Mouse (Mus musculus) adrenal gland, postnatal 36 days (tissue): ENCODE data around the gene Ankrd44. TPM values are rescaled to one million over a fixed set of nuclear protein-coding genes. Genes with fewer than 3 reads are reported as not detected.

Experiments used
- DNase-seq, 2 experiments: peaks; one replicate each; pipeline ENCODE4 v3.0.0; 2021; ENCODE audit warnings: mixed read lengths in 1 of 2
- total RNA-seq, 2 experiments: library from RNA; stranded (reverse); gene quantifications; 2 replicates each; pipeline ENCODE4 v1.2.3; 2021

Ankrd44 gene
- total RNA-seq, 2 experiments from 2014 or later = 15.6 to 17.1 TPM

DNA sequence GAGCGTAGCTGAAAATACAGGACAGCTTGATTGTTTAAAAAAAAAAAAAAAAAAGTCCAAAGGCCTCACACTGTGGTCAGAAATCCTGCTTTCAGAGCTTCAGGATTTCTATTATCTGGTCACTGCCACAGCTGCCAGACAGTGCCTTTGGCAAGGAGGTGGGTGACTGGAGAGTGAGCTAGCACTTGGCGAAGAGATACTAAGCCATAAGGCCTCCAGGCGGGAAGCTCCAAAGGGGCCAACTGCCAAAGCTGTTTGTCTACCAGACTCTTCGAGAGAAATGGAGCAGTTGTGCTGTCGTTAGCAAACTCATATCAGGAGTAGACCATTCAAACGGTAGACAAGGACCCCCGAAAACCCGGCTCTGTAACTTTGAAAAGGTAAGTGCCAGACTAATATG lies 3.5 kb downstream of the Ankrd44 start:
- DNase-seq = no peak

DNA sequence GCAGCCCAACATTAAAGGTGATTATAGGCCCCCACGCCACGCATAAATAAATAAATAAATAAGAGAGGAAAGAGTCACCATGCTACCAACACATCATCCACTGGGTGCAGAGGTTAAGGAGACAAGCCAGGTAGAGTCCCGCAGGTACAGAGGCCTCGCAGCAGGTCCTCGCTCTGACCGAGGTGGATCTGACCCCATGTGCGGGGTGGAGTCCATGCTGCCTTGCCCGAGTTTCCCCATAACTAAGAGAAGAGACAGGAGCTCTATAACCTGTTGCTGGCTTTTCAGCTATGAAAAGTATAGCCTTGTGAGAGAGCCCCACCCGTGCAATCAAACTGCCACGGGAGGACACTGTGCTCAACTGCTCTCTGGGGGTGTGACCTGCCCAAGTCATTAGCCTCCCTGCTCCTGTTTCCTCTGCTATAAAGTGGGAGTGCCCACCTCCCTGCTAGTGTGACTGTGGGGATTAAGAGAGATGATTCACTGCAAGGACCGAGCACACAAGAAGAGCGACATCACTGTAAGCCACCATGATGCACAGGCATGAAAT lies 4.1 kb downstream of the Ankrd44 start:
- DNase-seq = no peak

DNA sequence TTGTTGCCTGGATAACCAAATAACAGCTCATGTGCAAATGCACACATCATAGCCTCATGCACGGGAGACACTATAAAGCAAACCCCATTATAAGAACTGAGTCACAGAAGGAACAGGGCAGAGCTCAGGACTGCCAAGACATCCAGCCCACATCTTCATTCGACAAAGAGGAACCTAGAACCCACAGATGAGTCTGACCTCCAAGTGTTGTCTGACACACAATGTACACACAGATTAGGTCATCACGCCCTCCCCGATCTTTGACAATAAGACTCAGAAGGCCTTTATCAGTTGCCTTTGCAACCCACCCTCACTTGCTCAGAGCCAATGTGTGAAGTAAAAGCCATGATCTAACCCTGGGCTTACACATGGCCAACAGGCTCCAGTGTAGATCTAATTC lies 6.1 kb downstream of the Ankrd44 start:
- DNase-seq = no peak

DNA sequence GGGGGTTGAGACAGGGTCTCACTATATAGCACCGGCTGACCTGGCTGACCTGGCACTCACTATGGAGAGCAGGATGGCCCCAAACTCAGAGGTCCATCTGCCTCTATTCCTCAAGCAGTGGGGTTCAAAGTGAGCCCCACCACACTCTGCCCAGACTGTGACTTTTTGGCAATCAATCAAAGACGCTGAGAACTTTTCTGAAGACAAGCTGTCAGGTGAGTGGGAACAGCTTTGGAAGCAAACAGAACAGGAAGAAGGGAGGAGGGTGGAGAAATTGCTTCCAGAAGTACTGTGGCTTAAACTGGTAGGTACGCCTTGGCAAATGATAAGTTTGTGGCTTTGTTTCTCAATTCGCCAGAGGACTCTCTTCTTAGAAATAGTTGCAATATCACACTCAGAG lies 9.7 kb downstream of the Ankrd44 start:
- no peak for DNase-seq

DNA sequence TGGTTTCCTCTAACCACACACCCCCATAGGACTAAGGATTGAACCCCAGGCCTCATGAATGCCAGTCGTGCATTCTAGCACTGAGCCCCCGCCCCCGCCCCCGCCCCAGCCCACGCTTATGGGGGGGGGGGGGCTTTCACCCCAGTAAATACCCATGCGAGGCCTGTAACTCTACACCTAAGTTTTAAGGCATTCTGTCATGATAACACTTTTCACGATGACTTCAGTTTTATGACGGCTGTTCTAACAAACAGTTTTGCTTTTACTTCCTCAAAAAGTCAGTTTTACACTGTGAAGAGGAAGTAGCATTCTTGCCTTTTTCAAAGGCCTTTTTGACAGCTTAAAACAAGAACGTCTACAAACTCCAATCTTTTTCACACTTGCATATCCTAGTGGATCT lies 11.8 kb downstream of the Ankrd44 start:
- no peak for DNase-seq

DNA sequence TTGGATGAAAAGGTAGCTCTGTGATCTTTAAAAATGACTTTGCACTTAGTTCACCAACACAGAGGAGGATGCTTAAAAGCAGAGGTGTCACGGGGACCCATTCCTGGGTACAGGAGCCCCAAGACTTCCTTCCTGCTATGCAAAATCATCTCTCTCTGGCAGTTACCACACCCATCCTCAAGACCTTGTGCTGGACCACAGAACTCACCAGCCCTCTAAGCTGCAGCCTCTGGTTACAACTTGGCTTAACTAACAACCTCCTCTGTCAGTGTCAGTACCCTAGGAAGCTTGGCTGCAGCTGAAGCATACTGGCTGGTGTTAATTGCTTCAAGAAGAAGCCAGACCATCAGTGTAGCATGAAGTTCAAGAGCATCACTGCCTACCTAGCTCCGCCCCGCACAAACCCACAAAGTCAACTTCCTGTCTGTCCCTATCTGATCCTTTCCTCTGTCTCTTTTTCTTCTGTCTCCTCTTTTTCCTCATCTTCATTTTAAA lies 12.8 kb downstream of the Ankrd44 start:
- DNase-seq = no peak

DNA sequence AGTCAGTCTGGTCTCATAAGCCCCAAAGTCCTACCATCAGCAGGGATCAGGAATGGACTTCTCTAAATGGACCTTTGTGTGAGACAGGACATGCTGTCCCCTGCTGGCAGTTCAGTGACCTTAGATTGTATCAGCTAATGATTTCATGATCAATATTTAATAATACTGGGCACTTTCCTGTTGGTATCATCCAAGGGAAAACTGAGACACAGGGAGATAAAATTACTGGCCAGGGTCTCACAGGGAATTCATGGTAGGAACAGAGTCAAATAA lies 13.2 kb downstream of the Ankrd44 start:
- DNase-seq = no peak

DNA sequence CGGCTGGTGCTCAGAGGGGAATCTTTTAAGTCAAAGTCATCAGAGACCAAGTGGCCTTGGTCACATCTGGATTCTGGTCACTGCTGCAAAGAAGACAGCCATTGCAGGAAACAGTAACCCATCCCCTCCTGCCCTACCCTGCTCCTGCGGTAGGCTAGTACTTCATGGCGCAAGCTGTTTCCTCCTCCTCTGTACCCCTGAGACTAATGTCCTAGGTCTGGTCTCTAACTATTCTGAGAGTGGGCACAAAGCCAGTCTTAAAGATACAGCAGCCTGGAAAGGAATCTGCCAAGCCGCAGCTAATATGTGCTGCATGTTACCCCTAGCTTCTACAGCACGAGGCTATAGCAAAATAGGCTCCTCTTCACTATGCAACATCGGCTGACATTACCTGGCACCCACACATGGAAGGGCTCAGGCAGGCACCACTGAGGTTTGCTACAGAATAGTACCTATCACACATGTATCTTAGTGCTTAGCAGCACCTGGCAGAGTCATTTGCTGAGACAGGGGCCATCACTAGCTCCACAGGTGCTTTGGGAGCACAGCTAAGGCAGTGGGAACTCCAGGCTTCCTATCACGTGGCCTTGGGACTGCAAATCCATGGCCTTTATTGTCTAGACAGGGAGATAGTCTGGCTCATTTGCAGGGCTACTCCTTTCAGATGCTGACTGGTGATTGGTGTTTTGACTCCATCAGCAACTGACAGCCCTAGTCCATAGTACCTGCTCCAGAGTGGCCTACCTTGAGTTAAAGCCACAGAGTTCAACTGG lies 13.7 kb downstream of the Ankrd44 start:
- DNase-seq = peak; percentile 18 to 35

DNA sequence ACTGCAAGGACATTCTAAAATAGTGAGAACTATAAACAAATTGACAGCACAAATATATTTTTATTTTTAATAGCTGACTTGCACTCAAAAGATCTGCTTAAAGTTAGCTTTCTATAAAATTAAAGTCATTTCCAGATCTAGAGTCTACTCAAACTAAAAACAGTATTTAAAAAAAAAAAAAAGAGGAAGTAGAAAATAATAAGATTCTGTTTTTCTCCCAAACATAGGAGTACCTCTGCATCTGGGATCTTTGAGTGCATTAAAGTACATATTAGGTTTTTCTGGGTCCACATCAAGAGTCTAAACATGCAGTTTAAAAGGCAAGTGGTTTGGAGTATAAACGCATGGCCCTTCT lies 15.0 kb downstream of the Ankrd44 start:
- no peak for DNase-seq

DNA sequence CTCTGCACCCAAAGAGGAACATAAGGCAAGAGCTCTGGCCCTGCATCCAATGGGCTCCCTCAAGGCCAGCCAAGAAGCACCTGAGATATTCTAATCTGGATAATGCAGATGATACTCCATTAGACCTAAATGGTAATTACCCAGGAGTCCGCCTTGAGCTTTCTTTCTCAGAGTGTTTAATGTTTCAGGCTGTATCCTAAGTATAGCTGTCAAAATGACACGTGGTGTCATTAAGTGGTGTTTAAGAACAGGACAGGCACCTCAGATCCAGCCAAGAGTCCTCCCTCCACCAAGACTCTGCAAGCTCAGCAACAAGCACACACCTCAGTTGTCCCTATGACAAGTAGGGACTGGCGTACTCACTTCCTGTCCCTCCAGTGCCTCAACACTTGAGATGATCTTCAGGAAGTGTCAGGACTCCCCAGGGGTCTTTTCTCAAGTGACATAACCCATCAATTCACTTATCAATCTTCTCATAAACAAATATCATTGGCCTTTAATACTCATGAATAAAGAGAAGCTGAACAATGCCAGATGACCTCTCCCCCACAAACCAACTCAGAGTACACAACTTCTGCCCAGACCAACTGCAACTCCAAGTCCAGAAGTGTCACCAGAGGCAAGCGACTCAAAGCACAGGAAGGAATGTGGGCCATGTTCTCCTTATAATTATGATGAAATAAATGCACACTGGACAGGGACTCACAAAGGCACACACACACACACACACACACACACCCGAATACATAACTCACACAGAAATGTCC lies 15.5 kb downstream of the Ankrd44 start:
- DNase-seq = no peak

DNA sequence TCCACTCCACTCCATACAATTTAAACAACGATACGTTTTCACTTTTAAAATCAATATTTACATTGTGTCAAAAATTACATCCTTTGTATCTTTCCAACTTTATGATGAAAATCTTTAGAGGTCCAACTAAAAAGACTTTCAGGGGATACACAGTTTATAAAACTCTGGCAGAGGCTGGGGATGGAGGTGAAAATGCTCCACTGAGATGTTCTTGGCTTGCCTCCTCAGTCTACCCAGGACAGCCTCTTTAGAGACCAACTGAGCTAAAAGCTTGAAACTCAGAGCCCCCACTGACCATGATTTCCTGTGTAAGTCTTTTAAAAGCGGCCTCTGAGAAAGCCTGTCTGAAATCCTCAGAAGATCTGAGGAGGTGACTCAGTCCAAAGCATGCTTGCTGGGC lies 17.4 kb downstream of the Ankrd44 start:
- no peak for DNase-seq

DNA sequence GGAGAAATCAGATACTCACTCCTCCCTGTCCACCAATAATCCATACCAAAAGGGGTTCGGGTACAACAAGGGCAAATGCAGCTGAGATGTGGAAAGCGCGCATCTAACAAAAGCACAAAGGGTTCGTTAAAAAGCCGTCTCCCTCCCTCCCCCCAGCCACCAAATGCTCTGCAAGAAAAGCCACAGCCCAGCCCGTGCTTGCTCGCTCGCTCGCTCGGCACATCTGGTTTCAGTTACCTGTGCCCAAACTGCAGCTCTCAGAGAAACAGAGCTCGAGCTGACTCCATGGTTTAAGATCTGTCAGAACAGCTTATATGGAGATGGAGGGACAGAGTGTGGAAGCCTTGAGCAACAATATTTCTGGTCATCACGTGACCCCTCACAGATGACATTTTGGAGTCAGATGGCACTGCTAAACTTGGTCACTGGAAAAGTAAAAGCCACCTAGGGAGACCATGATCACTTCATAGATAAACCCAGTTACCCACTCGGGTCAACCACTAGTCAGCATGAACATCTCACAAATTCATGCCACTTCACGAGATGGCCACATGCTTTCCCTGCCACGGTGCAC lies 19.0 kb downstream of the Ankrd44 start:
- no peak for DNase-seq

DNA sequence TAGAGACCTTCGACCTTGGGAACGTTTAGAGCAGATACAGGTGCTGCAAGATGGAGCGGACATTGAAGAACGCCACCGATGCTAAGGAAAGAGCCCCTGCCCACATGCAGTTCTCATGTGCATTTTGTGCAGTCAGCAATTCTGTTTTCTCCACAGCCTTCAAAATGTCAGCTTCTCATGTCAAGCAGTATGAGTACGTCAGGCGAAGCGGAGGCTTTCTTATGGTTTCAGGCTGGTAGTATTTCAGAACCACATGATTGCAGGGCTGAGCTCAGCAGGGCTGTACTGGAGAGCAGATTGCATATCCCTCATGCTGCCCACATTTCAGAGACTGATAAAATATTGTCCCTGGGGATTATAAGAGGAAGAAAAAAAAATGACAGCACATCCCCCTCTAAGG lies 19.9 kb downstream of the Ankrd44 start:
- DNase-seq = no peak

DNA sequence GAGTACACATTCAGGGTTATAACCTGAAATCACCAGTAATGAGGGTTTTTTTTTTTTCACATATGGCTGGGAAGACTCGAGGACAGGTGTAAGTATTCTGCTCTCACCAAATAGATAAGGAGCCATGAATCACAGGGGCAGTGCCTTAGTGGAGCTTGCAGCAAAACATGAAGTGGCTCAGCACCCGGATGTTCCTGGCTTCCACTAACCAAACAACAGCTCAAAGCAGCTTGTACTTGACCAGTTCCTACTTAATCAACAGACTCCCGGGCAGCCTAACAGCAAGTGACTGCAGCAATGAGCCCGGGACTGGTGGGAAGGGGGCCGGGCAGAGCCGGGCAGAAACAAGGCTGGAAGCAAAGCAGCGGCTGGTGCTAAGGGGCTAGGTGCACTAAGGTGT lies 20.6 kb downstream of the Ankrd44 start:
- DNase-seq = no peak

DNA sequence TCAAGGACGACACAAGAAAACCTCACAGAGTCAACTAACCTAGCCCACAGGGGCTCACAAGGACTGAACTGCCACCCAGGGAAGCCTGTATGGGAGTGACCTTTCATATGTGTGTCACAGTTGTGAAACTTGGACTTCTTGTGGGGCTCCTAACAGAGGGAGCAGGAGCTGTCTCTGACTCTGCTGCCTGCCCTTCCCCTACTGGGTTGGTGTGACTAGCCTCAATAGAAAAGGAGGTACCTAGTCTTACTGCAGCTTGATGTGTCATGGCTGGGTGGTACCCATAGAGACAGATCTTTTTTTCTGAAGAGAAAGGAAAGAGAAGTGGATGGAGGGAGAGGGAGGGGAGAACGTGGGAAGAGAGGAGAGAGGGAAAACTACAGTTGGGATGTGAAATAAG lies 22.0 kb downstream of the Ankrd44 start:
- DNase-seq = no peak

DNA sequence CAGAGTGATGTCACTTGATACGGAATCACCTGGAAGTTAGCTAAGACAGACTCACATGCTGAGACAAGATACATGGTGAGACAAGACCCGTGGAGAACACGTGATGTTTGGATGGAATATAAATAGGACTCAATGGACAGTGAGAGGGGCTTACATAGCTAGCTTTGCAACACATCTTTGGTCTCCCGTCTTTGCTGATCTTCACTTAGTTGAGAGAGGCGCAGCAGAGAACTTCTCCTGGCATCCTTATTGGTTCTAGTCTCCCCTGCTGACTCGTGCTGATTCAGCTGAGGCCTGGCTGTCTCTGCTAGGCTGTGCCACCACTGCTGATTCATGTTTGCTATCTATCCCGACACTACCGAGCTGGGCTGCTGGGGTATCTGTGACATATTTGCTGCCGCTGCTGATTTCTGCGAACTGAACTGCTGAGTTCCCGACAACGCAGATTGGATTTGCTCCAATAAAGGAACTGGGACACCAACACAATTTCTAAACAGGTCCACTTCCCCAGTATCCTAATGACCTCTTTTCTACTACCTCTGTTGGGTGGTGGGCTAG lies 23.4 kb downstream of the Ankrd44 start:
- no peak for DNase-seq

DNA sequence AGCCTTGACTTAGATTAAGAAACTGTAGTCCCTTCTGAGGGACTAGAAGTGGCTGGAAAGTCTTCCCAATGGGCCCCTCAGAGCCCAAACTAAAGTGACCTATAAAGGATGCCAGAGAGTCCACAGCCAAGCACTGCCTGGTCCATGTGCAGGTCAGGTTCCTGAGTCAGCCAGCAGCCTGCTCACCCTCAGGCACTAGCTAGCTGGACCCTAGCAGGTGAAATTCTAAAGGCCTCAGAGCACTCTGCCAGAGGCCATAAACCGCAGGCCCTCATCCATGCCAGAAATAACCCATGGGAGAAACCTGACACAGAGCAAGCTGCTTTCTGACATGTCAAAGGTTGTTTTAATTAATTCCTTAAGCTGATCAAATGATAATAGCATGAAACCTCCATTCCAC lies 25.1 kb downstream of the Ankrd44 start:
- no peak for DNase-seq

DNA sequence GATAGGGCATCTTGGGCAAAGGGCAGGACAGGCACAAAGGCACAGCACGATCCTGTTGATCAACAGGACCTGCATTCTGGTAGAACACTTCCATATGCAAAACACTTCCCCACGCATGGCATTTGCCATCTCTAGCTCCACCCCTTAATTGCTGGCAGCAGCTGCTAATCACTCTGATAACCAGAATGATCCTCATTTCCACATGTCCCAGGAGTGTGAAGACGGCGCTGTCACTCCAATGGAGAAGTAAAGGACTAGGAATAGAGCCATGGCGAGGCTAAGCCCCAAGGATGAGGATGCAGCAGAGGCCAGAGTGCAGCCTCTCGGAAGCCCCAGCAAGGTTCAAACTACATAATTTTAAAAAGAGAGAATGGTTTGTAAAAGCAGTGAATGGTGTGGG lies 26.9 kb downstream of the Ankrd44 start:
- no peak for DNase-seq

DNA sequence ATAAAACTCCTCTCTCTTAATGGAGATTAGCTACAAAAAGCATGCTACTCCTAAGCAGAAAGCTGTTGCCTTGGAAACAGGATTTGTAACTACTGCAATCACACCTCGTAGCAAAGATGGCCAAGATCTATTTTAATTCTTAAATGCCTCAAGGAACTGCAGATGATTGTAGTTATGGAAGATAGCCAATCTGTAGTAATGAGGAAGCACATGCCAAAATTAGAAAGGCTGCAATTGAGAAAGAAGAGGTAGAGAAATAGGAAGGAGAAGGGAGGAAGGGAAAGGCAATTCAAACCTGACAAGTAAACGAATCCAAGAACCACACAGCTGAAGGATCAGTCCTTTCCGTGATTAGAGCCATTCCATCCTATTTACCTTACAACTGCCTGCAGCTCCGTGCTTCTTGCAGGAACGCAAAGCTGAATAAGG lies 27.5 kb downstream of the Ankrd44 start:
- DNase-seq = no peak

DNA sequence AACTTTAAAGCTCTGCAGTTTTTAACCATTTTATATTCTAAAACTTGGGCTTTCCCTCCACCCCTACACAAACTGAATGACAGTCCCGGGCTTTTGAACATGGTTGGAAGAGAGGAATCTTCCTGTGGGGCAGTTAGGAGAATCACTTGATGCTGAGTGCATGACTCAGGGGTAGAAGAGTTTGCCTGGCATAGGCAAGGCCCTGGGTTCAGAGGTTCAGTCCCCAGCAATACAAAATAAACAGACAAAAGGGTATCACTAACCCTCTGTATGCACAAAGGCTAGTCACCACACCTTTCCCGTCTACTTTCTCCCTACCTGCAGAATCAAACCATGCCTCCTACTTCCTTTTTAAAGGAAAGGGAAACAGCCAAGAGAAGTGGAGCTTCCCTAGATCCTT lies 28.5 kb downstream of the Ankrd44 start:
- no peak for DNase-seq

DNA sequence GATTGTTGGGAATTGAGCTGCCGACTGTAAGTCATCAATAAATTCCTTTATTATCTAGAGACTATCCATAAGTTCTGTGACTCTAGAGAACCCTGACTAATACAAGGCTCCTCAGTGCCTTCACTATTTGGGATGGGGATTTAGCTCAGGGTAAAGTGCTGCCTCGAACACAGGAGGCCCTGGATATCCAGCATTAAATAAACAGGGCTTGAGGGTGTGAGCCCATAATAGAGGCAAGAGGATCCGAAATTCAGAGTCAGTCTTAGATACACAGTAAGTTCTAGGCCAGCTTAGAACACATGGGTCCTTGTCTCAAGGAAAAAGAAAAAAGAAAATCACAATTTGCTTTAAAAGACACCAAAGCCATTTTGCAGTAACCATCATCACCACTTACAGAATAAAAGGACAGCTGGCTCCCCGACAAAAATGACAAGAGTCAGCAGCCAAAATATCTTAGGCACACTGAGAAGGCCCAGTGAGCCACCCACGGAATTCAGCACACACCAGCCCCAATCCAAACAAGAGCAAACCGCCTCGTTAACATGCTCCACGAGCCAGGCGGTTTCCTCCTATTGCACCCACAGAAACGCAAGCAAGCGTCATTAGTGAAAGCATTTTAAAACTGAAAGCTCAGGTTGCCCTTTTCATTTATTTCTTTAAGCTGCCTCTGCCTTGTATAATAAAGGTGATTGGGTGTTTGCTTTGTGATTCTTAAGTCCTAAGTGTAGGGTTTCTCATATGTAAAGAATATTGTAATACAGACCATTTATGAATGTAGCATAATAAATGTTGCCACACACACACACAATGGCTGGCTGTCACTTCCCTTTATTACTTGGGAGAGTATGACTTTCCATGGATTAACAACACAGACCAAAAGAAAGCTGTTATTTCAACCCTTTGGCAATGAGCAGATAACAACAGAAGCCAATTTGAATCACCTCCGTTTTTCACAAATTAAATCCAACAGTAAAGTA lies 29.8 kb downstream of the Ankrd44 start:
- no peak for DNase-seq

DNA sequence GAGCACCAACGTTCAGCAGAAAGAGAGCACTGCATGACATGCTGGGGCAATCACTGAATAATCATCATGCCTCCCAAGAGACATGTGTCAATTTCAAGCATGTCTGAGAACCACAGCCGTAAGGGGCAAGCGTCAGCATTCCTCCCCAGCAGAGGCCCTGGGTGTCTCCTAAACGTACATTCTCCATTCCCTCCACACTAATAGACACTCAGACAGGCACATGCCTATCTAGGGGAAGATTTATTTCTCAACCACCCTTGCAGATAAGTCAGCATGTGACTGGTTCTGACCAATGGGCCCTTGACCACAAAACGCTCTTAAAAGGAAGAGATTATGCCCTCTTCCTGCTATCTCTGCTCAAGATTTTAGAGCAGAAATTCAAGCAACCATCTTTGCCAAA lies 37.7 kb downstream of the Ankrd44 start:
- no peak for DNase-seq
